Mouse (Mus musculus): ENCODE results near the gene Tcf7l2.

Tcf7l2 gene

DNA sequence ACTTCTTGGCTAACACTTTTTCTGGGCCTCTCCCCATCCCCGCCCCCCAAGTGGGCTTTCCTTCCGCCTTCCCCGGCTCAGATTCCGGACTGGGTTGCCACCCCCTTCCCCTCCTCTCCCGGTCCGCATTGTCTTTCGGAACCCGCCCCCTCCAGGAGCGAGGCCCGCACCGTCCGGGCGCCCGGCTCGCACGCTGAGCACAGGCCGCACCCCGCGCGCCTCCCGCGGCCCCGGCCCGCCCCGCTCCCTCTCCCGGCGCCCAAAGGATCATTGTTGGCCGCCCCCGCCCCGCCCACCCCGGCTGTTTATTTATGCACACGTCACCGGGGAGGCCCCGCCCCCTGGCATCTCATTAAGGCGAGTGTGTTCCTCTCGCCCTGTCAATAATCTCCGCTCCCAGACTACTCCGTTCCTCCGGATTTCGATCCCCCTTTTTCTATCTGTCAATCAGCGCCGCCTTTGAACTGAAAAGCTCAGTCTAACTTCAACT is at the start of gene Tcf7l2:
Gene Tcf7l2, plus strand, starts transcription at position 382 of the 490 bp plus-strand sequence.
- peak; percentile 96 for DNase-seq

DNA sequence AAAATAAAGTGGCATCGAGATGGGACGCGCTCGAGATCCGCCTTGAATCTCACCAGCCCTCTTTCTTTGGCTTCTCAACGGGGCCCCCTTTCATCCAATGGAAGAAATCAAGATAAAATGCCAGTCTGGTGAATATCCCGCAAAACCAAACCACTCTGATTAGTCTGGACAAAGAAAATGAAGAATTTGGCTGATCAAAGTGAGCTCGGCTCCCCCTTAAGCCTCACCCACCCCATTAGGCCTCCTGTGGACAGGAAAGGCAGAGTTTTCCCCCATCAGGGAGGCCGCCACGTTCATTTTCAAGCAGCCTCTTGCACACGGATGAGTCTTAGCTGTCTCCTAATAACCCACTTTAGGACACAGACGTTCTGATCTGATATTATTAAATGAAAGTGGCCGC is 47.0 kb upstream of the Tcf7l2 start:
- DNase-seq, result no peak

DNA sequence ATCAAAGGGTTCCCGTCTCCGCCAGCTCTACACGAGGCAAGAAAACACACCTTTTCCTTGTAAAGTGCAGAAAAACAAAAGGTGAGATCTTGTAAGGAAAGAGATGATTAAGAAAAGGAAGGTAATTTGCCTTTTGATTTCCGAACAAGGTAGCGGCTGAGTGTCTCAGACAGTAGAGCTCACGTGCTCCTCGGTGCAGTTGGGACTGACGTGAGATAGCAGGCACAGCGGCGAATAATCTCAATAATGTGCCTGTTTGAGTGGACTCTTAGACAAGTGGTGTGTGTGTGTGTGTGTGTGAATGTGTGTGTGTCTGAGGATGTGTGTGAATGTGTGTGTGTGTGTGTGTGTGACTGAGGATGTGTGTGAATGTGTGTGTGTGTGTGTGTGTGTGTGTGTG is 46.2 kb upstream of the Tcf7l2 start:
- no peak for DNase-seq

DNA sequence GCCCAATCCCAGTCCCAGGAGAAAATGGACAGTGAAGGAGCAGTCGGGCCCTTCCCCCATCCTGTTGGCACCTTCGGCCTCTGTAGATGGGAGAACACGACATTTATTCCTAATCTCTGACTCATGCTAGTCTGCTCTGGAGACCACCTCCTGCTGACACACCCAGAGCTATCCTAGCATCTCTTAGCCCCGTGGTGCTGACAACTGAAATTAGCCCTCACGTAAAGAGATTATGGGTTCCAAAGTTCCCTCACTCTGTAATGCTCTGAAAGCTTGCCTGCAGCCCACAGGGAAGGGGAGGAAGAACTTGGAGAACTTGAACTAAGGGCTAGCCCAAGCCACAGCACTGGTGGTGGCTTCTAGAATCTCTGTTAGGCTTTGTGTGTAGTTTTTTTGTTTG is 42.7 kb upstream of the Tcf7l2 start:
- DNase-seq, result no peak

DNA sequence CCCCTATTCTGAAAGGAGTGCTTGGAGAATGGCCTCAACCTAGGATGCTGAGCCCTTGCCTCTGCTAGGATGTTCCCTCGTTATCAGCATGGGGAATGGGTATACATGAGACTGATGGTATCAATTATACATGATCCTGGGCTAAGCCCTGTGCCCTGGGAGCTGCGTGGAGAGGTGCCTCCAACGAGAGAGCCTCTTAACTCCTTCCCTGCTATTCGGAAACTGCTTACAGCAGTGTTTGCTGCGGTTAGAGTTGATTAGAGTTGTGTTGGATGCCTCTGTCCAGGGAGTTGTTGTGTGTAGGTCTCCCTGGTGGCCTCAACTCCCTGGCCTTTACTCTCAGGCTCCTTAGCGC is 41.4 kb upstream of the Tcf7l2 start:
- no peak for DNase-seq

DNA sequence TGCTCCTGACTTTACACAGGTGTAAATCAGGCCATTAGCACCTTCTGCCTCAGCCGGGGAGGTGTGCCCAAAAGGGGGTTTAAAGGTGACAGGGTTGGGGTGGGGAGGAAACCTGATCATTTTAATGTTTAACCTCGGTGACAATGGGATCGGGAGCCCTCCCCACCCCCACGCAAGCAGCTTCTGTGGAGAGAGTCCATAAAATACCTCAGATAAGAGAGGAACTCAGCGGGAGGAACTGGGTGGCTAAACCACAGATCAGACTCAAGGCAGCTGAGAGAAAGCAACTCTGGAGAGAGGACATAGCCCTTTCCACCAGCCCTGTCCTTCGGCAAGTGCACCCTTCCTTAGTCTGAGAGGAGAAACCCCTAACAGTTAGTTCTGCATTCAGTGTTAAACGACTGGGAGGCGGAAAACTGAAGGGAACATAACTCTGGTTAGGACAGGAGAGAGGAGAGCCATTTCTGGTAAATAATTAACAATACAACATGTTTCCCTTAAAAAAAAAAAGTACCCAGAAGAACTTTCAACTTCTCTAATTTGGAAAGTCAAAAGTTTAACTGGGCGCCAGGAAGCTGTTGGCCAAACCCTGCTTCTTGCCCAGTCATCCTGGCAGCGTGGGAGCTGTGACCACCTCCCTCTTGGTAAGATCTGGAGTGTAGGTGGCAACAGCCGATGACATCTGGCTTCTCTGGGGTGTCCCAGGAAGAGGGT is 40.9 kb upstream of the Tcf7l2 start:
- DNase-seq, result no peak

DNA sequence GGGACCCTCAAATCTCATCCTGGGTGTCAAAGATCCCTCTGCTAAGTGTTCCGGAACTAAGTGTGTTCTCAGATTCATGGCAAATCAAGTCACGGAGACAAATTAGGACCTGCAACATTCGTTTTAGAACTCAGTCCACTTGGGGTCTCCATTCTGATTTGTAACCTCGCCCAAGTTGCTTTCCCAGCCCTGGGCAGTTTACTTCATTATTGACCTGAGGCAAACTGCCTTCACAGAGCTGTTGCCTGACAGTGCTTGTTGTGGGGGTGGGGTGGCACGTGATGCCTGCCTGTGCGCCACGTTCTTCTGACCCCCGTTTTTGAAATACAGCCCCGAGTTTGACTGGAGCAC is 40.4 kb upstream of the Tcf7l2 start:
- DNase-seq, result no peak

- no peak for DNase-seq
Observed at GRCm38 (mm10) chr19:55702081-55702480, 39.5 kb upstream of the Tcf7l2 start.

GRCm38 (mm10) chr19:55702716-55703115 is 38.9 kb upstream of the Tcf7l2 start:
- DNase-seq, result no peak

GRCm38 (mm10) chr19:55704071-55704470 is 37.5 kb upstream of the Tcf7l2 start:
- DNase-seq, result no peak

DNA sequence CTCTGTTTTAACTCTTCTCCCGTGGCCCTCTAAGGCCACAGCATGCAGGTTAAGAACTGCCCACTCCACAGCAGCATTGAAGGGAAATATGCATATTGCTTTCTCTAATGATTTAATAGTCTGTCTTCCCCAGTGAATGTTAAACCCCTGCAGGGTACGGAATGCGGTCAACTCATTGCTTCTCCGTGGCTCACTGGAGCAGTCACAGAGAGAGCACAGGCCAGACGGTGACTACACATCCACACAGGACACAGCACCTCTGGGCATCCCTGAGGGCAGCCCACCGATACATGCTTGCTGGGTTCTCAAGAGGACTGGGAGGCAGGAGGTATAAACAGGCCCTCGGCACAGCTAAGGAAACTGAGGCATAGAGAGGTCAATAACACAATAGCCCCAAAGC is 35.3 kb upstream of the Tcf7l2 start:
- no peak for DNase-seq

- no peak for DNase-seq
Observed at GRCm38 (mm10) chr19:55706806-55707205, 34.8 kb upstream of the Tcf7l2 start.

GRCm38 (mm10) chr19:55708031-55708554 is 33.5 kb upstream of the Tcf7l2 start:
- DNase-seq, result no peak

DNA sequence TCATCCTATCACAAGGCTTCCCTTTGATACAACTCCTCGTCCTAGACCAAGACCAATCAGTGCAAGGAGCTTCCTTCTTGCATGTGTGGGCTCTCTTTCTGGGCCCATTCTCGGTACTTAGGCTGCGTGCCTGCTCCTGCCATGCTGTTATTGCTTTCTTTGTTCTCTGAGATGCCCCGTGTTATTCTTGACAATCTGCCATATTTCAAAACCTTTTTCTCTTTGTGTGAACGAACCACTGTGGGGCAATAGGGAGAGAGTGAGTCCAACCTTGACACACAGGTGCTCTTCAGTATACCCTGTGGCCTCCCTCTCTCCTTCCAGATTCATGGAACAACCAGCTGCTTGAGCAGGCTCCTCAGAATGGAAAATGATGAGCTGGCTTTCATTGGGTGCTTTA is 30.8 kb upstream of the Tcf7l2 start:
- DNase-seq, result no peak

DNA sequence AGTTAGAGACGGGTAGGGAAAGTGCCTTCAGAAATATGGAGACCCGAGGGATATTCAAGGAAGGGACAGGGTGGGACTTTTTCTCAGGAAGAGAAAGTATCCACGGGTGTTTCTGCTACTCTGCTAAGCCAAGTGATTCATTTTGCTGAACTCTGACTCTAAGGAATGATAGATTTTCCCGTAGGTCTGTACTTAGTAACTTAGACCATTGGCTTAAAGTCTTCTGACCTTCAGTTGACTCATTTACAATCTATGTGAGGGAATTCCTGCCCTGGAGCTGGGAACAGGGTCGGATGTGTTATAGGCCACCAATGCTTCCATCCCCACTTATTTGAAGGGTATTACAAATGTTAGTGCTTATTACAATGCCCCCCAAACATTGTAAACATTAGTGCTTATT is 29.9 kb upstream of the Tcf7l2 start:
- DNase-seq, result no peak

GRCm38 (mm10) chr19:55712678-55713077 is 28.9 kb upstream of the Tcf7l2 start:
- no peak for DNase-seq

- no peak for DNase-seq
Observed at GRCm38 (mm10) chr19:55714015-55714414, 27.6 kb upstream of the Tcf7l2 start.

- no peak for DNase-seq
Observed at GRCm38 (mm10) chr19:55714665-55715064, 27.0 kb upstream of the Tcf7l2 start.

- DNase-seq, result no peak
Observed at GRCm38 (mm10) chr19:55719083-55719482, 22.5 kb upstream of the Tcf7l2 start.

DNA sequence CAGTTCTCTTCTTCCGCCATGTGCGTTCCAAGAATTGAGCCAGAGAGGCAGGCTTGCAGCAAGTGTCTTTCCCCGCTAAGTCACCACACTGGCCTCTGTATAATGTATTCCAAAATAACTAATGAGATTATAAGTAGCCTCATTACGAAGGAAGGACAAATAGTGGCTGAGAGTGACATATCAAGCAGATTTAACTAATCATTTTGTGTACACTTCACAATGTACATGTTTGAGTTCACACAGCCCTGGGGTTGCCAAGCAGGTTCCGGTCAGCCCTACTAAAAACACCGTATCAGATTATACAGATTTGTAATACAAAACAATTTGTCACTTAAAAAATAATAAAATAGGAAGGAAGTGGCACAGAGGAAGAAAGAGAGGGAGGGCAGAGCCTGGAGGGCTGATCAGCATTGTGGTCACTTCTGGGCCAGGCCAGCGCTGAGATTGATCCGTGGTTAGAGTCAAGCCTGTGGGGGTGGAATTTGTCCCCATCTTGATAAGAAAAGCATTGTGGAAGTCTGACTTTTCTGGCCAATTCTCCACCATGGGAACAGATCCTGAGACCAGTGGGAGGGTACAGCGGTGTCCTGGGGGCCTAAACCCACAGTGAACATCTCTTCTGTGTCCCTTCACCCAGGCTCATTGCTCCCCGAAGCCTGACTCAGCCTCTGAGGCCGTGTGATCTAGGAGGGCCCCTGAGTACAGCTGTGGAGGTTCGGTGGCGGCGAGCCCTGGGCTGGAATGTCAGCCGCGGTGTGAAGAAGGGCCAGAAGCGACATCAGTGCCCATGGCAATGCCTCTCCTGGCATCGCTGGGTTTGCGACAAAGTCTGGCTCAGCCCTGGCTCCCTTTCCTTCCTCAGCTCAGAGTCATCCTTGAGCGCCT is 21.9 kb upstream of the Tcf7l2 start:
- DNase-seq, result no peak

DNA sequence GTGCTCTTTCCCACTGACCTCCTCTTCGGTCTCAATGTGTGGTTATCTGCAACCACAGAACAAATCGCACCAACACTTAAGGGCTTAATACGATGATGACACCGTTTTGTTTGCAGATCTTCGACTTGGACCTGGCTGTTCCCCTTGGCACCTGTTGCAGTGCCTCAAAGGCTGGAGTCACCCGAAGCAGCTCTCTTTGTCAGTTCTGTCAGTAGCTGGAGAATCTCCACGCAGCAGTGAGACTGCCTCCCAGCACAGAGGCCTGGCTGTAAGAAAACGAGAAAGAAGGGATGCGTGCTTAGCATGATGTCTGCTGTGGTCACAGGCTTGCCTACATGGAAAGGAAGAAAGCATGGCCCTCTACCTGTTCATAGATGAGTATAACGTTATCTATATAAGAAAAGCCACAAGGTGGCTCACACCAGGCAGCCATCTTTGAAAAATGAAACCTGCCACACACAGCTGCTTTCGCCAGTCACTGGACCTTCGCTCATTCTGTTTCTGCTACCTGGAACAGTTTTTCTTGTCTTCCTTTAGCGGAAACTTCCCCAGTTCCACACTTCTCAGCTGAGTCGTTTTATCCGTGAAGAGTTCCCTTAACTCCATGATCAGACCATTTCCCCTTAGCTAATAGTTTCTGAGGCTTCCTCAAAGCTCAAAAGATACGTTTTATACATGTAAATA is 21.1 kb upstream of the Tcf7l2 start:
- DNase-seq, result no peak

DNA sequence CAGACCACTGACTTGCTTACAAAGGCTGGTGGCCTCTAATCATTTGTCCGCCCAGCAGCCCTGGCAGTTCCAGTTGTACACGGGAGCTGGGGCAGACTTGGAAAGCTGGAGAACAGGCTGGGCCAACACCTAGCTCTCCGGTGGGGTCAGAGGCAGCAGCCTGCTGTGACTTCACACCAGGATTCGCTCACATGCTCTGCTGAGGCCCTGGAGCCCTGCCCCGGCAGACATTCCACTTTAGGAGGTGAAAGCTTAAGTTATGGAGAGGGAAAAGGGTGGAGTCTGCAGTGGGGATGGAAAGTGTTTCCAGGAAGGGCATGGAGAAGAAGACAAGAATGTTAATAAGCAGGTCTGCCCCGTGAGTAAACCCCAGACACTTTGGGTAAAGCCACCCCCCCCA is 19.2 kb upstream of the Tcf7l2 start:
- no peak for DNase-seq

DNA sequence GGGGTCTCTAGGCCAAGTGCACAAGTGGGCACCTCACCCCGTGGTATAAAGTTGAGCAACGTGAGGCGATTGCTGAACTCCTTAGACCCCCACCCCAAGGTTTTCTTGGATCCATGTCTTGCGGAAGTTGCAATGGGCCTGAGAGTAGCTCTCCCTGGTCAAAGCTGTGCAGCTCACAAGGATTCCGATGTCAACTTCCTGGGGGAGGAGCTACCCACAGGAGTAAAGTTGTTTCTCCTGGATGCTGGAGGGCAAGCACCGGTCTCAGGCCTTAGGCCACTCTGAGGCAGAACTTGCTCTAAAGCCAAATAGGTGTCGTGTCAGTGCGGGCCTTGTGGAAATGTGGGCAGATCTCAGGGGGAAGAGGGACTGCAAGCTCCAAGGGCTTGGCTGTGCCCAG is 12.2 kb upstream of the Tcf7l2 start:
- DNase-seq, result no peak

DNA sequence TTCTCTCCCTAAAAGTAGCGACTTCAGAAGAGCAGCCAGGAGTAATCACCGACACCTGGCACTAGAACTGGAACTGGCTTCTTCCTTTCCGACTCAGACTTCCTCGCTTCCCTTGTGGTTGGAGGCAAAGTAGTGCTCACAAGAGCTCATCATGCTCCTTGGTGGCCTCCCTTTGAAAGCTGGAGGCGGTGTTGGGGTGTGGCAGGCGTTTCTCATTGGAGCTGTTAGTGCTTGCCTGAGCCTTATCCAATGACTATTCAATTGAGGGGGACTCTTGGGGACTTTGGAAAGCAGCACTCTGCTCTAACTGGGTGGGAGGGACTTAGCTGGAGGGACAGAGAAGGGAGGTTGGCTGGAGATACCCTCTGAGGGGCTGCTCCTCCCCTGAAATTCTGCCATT is 9.1 kb upstream of the Tcf7l2 start:
- DNase-seq, result no peak
